Mouse (Mus musculus): Measurements from ENCODE around the gene Cfap157.

GRCm38 (mm10) chr2:32768661-32769285 is 15.5 kb downstream of the Cfap157 start:
- TF ChIP-seq CTCF (IDR thresholded peaks at IDR 0.05; ENCODE audit: low read depth) = no peak
- no peak for TF ChIP-seq EP300 (IDR thresholded peaks at IDR 0.05; ENCODE audit: low read depth)

Data from liver, postnatal 0 days (tissue).